Mouse (Mus musculus) neural tube, embryonic 11.5 days (tissue): ENCODE data around the gene Grm3. TPM values are rescaled to one million over a fixed set of nuclear protein-coding genes. Genes with fewer than 3 reads are reported as not detected.
A peak's percentile ranks its signal among the peaks of the same experiment; 100 is the strongest.

Experiments
- ATAC-seq: fragments of 200-750 bp; cut with Nextera tagmentation; 2 replicates; pipeline ENCODE4 v1.8.0; 2017; ENCODE audit warnings: moderate number of reproducible peaks, mild to moderate bottlenecking, moderate TSS enrichment, moderate library complexity; ENCODE audit not compliant: insufficient read depth, low FRiP score, low TSS enrichment
- DNase-seq: peaks from one replicate; pipeline ENCODE4 v3.0.0-alpha.2; 2015; ENCODE audit warnings: low spot score
- H3K27ac ChIP-seq: fragments of 300-500 bp; sonication (generic); 2 replicates; pipeline ENCODE4 v1.5.1; 2014; ENCODE audit warnings: low read depth, mild to moderate bottlenecking, low read length
- H3K27me3 ChIP-seq: fragments of 300-500 bp; sonication (generic); 2 replicates; pipeline ENCODE4 v1.6.1; 2014; ENCODE audit warnings: mild to moderate bottlenecking, low read length, mixed read lengths; ENCODE audit not compliant: control insufficient read depth, insufficient read depth
- H3K36me3 ChIP-seq: fragments of 300-500 bp; sonication (generic); 2 replicates; pipeline ENCODE4 v1.6.1; 2014; ENCODE audit warnings: mild to moderate bottlenecking, low read length, moderate library complexity, mixed read lengths; ENCODE audit not compliant: control insufficient read depth, insufficient read depth
- H3K4me1 ChIP-seq: fragments of 300-500 bp; sonication (generic); 2 replicates; pipeline ENCODE4 v1.6.1; 2014; ENCODE audit warnings: low read length, mixed read lengths; ENCODE audit not compliant: control insufficient read depth, insufficient read depth
- H3K4me2 ChIP-seq: fragments of 300-500 bp; sonication (generic); 2 replicates; pipeline ENCODE4 v1.6.1; 2014; ENCODE audit warnings: low read depth, mild to moderate bottlenecking, moderate library complexity
- H3K4me3 ChIP-seq: fragments of 300-500 bp; sonication (generic); 2 replicates; pipeline ENCODE4 v1.5.1; 2014; ENCODE audit warnings: low read depth, low read length
- H3K9ac ChIP-seq: fragments of 300-500 bp; sonication (generic); 2 replicates; pipeline ENCODE4 v1.6.1; 2014; ENCODE audit warnings: mild to moderate bottlenecking, low read length
- H3K9me3 ChIP-seq: fragments of 300-500 bp; sonication (generic); 2 replicates; pipeline ENCODE4 v1.6.1; 2016; ENCODE audit warnings: low read length; ENCODE audit not compliant: control insufficient read depth
- WGBS: fragments of 180-500 bp; shearing (Covaris S2); extraction: QIAGEN DNeasy Blood & Tissue Kit; methylation state at CpG from one replicate; pipeline ENCODE4 v1.1.7; 2014; 5-methylcytosine and 5-hydroxymethylcytosine counted together
- polyA plus RNA-seq: library from polyadenylated mRNA; unstranded; fragments of >200 nt; fragmentation: Nextera tagmentation; extraction: Ambion mirVana; gene quantifications from 2 replicates; pipeline ENCODE4 v1.2.1, GENCODE M21; 2014

Gene Grm3
- polyA plus RNA-seq, 1 experiment from 2014 or later, result 1.3 TPM

- ATAC-seq, result no peak
- 77% methylated on average over 9 of the region's 9 CpGs for WGBS
- no peaks in the 10 kb centered on the region for H3K9me3 ChIP-seq
These were observed 62.9 kb downstream of the Grm3 start for GRCm38 (mm10) chr5:9661870-9662589.

GRCm38 (mm10) chr5:9638612-9639011 lies 86.4 kb downstream of the Grm3 start:
- no peak overlapping the region for H3K4me3 ChIP-seq
- H3K36me3 ChIP-seq, result no peaks in the 10 kb centered on the region
- WGBS, result 90% methylated on average over 2 of the region's 2 CpGs
- no peak overlapping the region for H3K27ac ChIP-seq
- no peak overlapping the region for H3K4me2 ChIP-seq
- H3K4me1 ChIP-seq, result no peaks in the 10 kb centered on the region
- ATAC-seq (no peak), DNase-seq (no peak)
- no peak overlapping the region for H3K9ac ChIP-seq
- H3K9me3 ChIP-seq, result no peaks in the 10 kb centered on the region
- H3K27me3 ChIP-seq, result no peaks in the 10 kb centered on the region

More at GRCm38 (mm10) chr5:9661870-9662589, 62.9 kb downstream of the Grm3 start:
- Histone ChIP-seq H3K36me3 (no peaks in the 10 kb centered on the region), H3K27me3 (no peaks in the 10 kb centered on the region), H3K4me3 (no peak overlapping the region), H3K4me2 (no peak overlapping the region), H3K27ac (no peak overlapping the region), H3K9ac (no peak overlapping the region), H3K4me1 (no peaks in the 10 kb centered on the region)
- DNase-seq, result no peak

DNA sequence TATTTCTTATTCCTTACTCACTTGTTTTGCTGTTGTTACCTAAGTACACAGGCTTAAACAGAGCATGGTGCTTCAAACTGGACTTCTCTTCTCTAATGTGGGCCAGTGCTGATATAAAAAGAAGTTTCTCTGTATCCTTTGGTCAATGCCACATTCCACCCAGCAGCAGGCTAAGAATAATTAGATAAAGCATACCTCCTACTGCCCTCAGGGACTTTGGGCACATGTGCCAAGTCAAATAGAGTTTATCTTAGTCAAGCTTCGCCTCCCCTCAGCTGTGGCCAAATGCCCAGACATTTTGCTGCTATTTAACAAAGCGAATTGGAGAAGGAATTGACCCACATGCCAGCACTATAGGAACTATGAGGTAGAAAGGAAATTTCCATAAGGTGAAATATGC lies 97.8 kb downstream of the Grm3 start:
- Histone ChIP-seq H3K4me3 (no peak overlapping the region), H3K9ac (no peak overlapping the region), H3K9me3 (no peaks in the 10 kb centered on the region), H3K36me3 (no peaks in the 10 kb centered on the region), H3K27ac (no peak overlapping the region), H3K27me3 (no peaks in the 10 kb centered on the region), H3K4me2 (no peak overlapping the region), H3K4me1 (no peaks in the 10 kb centered on the region)
- no peak for ATAC-seq
- WGBS, result 77% methylated on average over 2 of the region's 2 CpGs
- no peak for DNase-seq

GRCm38 (mm10) chr5:9624396-9624795 lies 100.6 kb downstream of the Grm3 start:
- H3K27ac ChIP-seq, result no peak overlapping the region
- no peak overlapping the region for H3K4me3 ChIP-seq
- H3K4me2 ChIP-seq, result no peak overlapping the region
- no peak overlapping the region for H3K9ac ChIP-seq
- DNase-seq (no peak), ATAC-seq (no peak)
- WGBS, result 94% methylated on average over 4 of the region's 4 CpGs
- H3K27me3 ChIP-seq, result no peaks in the 10 kb centered on the region
- no peaks in the 10 kb centered on the region for H3K36me3 ChIP-seq
- H3K9me3 ChIP-seq, result no peaks in the 10 kb centered on the region
- no peaks in the 10 kb centered on the region for H3K4me1 ChIP-seq

- WGBS, result 5% methylated on average over 4 of the region's 4 CpGs
- ATAC-seq, result peak; percentile 67; the same call in 1 of the 2 replicates
- Histone ChIP-seq H3K27ac (no peak overlapping the region), H3K9ac (no peak overlapping the region), H3K4me3 (no peak overlapping the region), H3K4me2 (no peak overlapping the region), H3K27me3 (no peaks in the 10 kb centered on the region), H3K9me3 (no peaks in the 10 kb centered on the region), H3K36me3 (no peaks in the 10 kb centered on the region), H3K4me1 (no peaks in the 10 kb centered on the region)
- peak; percentile 26 for DNase-seq
These were observed 101.9 kb downstream of the Grm3 start for GRCm38 (mm10) chr5:9623095-9623459.

GRCm38 (mm10) chr5:9622264-9623094 lies 102.5 kb downstream of the Grm3 start:
- Histone ChIP-seq H3K4me3 (no peak overlapping the region), H3K9me3 (no peaks in the 10 kb centered on the region), H3K27me3 (no peaks in the 10 kb centered on the region), H3K4me1 (no peaks in the 10 kb centered on the region), H3K9ac (no peak overlapping the region), H3K36me3 (no peaks in the 10 kb centered on the region), H3K4me2 (no peak overlapping the region), H3K27ac (no peak overlapping the region)
- WGBS, result 64% methylated on average over 4 of the region's 4 CpGs
- DNase-seq (no peak), ATAC-seq (peak; percentile 27; the same call in 1 of the 2 replicates)

DNA sequence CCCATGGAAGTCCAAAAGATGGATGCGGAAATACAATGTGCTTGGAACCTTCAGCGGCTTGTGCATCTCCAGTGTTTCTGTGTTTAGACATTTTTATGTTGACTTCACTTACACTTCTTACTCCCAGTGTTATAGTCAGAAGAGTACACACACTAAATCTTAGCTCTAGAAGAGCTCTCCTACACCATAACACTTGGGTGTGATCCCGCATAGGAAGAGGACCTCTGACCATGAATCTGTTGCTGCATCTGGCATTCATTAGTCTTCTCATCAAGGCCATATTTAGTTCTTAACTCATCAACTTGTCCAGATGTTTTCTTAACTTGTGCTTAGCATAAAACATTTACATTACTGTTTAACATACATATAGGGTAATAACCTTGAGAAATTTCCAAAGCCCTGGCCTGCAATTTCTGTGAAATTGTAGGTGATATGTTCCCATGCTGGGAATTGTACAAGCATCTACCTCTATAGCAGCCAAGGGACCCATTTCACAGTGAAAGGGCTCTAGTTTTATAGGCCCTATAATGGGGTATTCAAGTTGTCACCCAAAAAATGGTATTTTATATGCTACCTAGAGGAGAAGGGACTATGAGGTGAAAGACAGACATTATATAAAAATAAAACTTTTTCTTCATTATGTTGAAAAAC lies 103.4 kb downstream of the Grm3 start:
- H3K4me3 ChIP-seq, result no peak overlapping the region
- H3K9ac ChIP-seq, result no peak overlapping the region
- H3K27me3 ChIP-seq, result no peaks in the 10 kb centered on the region
- H3K27ac ChIP-seq, result no peak overlapping the region
- no peaks in the 10 kb centered on the region for H3K4me1 ChIP-seq
- no peak for ATAC-seq
- no peak overlapping the region for H3K4me2 ChIP-seq
- DNase-seq, result no peak
- WGBS, result 87% methylated on average over 3 of the region's 3 CpGs
- no peaks in the 10 kb centered on the region for H3K9me3 ChIP-seq
- no peaks in the 10 kb centered on the region for H3K36me3 ChIP-seq

DNA sequence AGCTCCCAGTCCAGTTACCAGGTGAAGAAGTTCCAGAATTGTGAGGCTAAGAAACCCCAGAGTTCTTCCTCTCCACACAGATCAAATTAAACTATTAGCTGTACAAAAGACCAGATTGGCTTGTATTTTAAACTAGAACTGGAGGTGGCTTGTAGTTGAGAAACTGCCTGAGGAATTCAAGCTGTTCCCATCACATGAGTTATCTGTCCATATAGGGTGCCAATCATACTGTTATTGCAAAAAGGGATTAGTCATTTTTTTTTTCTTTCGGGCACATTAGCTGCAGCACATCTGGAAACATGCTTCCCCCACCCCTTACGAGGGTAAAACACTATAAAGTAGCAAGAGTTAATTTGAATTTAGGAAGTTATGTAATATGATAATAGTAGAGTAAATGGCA lies 145.9 kb downstream of the Grm3 start:
- H3K4me1 ChIP-seq, result no peaks in the 10 kb centered on the region
- DNase-seq, result no peak
- no peak overlapping the region for H3K27ac ChIP-seq
- 79% methylated on average over 2 of the region's 2 CpGs for WGBS
- no peaks in the 10 kb centered on the region for H3K27me3 ChIP-seq
- H3K36me3 ChIP-seq, result no peaks in the 10 kb centered on the region
- no peak overlapping the region for H3K4me2 ChIP-seq
- H3K9me3 ChIP-seq, result no peaks in the 10 kb centered on the region
- ATAC-seq, result no peak
- no peak overlapping the region for H3K9ac ChIP-seq
- no peak overlapping the region for H3K4me3 ChIP-seq
